Mouse (Mus musculus): ENCODE measurements around the gene Zfp94. TPM values are rescaled to one million over a fixed set of nuclear protein-coding genes. Genes with fewer than 3 reads are reported as not detected.

The Zfp94 gene
- polyA plus RNA-seq (2021; fragmentation: Nextera tagmentation) = 10.7 and 11.8 TPM in 2 replicates
- long read RNA-seq, experiment 1, partial matches to known transcripts = 3 of 20 reads
- long read RNA-seq, experiment 1, other reads (novel, unspliced or antisense) = 12 of 20 reads
- long read RNA-seq, experiment 2, transcript Zfp94-201 (5 exons, 2,529 nt) = minor isoform, 5 of 66 reads
- long read RNA-seq, experiment 2, transcript Zfp94-202 (6 exons, 2,599 nt) = major isoform, 9 of 66 reads
- long read RNA-seq, experiment 2, partial matches to known transcripts = 9 of 66 reads
- long read RNA-seq, experiment 2, other reads (novel, unspliced or antisense) = 43 of 66 reads

DNA sequence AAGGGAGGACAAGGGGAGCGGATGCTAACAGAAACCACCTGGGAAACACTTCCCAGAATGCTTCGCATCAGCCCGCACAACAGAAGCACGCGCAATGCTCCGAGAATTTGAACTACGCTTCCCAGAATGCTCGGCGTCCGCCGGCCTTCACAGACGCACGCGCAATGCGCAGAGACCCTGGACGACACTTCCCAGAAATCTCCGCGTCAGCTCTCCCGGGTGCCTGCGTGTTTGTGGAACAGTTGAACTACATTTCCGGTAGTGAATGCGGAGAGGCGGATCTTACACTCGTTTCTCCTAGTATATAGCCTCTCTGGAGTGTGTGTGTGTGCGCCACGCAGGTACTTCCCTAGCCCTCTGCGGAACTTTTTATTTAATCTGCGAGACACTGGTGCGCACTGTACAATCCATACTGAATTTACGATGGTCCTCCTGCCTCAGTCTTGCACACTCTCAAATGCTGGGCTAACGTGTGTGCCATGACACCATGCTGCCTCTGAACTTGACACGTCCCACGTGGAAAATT, at the start of gene Zfp94:
Zfp94 (minus strand) TSS at position 100 of the 526 bp plus-strand sequence.

GRCm38 (mm10) chr7:24348896-24349295, 32.4 kb upstream of the Zfp94 start, which contains the start of gene Lypd5:
Gene Lypd5 (plus strand): TSS chr7:24349196.

DNA sequence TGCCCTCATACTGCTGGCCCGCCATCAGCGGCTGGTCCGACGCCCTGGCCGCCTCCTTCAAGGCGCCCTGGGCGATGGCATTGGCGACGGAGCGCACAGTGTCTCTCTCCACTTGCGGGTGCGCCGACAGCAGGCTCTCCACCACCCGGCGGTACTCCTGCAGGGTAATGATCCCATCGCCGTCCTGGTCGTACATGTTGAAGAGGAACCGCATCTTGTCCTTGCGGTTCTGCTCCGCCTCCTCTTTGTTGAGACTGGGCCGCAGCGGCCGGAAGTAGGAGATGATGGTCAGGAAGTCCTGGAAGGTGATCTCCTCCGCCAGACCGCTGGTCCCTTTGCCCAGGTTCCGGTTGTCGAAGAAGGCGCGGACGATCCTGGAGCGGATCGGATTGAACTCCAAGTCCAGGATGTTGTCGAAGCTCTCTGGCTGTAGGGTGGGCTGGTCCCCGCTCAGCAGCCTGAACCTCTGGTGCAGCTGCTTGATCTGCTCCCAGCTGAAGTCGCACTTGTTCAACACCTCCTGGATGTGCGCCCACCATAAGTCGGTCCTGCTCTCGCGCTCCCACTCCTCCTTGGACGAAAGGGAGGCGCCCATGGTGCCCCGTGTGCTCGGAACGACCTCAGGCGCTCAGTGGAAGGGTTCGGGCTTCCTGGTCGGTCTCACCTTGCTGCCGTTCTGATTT, 17.0 kb upstream of the Zfp94 start, which contains the start of gene Tescl:
Tescl (minus strand) TSS at position 633 of the 683 bp plus-strand sequence.

GRCm38 (mm10) chr7:24300771-24301282, 15.6 kb downstream of the Zfp94 start, which contains the start of gene Zfp61:
Gene Zfp61 (minus strand): TSS chr7:24301232.

DNA sequence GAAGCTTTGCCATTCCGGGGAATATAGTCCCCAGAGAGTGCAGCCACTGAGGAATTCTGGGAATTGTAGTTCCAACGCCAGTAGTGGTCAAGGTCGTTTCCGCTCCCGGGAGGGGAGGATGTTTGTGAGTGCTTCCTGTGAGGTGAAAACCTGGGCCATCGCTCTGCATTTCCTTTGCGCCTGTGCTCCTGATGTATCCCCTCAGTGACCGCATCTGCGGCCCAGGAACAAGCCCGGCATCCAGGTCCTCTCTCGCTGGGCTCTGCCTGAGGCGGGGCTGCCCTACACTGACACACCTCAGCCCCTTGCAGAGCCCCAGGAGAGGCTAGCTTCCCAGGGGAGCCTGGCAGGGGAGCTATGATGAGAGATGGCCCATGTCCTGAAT, 46.2 kb downstream of the Zfp94 start, which contains the start of gene Zfp93:
Zfp93 (plus strand) TSS at position 133 of the 385 bp plus-strand sequence.

DNA sequence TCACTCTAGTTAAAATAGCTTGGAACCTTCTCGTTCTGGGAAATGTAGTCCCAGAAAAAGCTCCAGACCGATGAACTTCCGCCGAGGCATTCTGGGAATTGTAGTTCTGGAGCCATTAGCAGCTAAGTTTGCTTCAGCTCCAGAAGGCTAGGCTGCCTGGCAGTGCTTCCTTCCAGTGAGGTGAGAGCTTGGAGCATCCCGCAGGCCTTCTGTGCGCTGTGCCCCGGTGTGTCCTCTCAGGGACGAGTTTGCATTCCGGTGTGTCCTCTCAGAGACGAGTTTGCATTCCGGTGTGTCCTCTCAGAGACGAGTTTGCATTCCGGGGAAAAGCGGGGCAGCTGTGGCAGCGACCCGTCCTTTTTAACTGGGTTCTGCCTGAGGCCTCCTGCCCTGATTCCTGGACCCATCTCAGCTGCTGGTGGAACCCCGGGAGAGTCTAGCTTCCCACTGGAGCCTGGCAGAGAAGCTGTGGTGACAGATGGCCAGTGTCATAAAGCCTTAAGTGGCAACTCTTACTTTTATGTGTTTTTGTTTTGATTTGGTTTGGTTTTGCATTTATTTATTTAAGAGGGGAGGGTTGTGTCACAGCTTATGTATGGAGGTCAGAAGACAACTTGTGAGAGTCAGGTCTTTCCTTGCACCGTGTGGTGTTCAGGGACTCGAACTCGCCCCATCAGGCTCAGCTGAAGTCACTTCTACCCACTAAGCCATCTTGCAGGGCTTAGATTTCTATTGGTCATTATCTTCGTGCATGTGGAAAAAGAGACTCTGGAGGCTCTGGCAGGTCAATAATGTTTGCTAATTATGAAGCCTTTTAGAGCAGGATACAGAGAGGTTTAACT, 61.6 kb downstream of the Zfp94 start, which contains the start of gene Zfp108:
Zfp108 (plus strand) TSS at position 162 of the 842 bp plus-strand sequence.

Small RNA genes within 50 kb of the gene (microRNA-seq; reads per million reads assigned to microRNA genes)
- not detected for gene Gm27592

Other genes starting within 250 kb of the Zfp94 start
- 18.2 and 19.7 TPM in 2 replicates for gene Zfp180, start 234.7 kb downstream of the Zfp94 start, polyA plus RNA-seq (2021; fragmentation: Nextera tagmentation)
- gene Zfp112, start 204.4 kb downstream of the Zfp94 start, polyA plus RNA-seq (2021; fragmentation: Nextera tagmentation) = 2.3 TPM in 2 replicates
- gene Zfp235, start 182.5 kb downstream of the Zfp94 start, polyA plus RNA-seq (2021; fragmentation: Nextera tagmentation) = 11.1 and 12.1 TPM in 2 replicates
- gene Zfp114, start 141.6 kb downstream of the Zfp94 start, polyA plus RNA-seq (2021; fragmentation: Nextera tagmentation) = 0.94 and 1.2 TPM in 2 replicates
- gene Zfp111, start 105.2 kb downstream of the Zfp94 start, polyA plus RNA-seq (2021; fragmentation: Nextera tagmentation) = 1.5 and 1.8 TPM in 2 replicates
- gene Zfp109, start 79.1 kb downstream of the Zfp94 start, polyA plus RNA-seq (2021; fragmentation: Nextera tagmentation) = 3.6 and 3.8 TPM in 2 replicates
- gene Zfp108, start 61.9 kb downstream of the Zfp94 start, polyA plus RNA-seq (2021; fragmentation: Nextera tagmentation) = 2.3 and 2.5 TPM in 2 replicates
- gene Zfp93, start 46.2 kb downstream of the Zfp94 start, polyA plus RNA-seq (2021; fragmentation: Nextera tagmentation) = 6.3 and 7.2 TPM in 2 replicates
- gene Zfp61, start 15.4 kb downstream of the Zfp94 start, polyA plus RNA-seq (2021; fragmentation: Nextera tagmentation) = 12.8 and 14.5 TPM in 2 replicates
- not detected in 2 replicates for gene Tescl, start 17.3 kb upstream of the Zfp94 start, polyA plus RNA-seq (2021; fragmentation: Nextera tagmentation)
- gene Lypd5, start 32.5 kb upstream of the Zfp94 start, polyA plus RNA-seq (2021; fragmentation: Nextera tagmentation) = not detected in 2 replicates
- gene Kcnn4, start 53.6 kb upstream of the Zfp94 start, polyA plus RNA-seq (2021; fragmentation: Nextera tagmentation) = 0.72 and 1.2 TPM in 2 replicates
- 11.0 and 11.7 TPM in 2 replicates for gene Smg9, start 83.0 kb upstream of the Zfp94 start, polyA plus RNA-seq (2021; fragmentation: Nextera tagmentation)
- gene Irgc1, start 135.6 kb upstream of the Zfp94 start, polyA plus RNA-seq (2021; fragmentation: Nextera tagmentation) = not detected in 2 replicates
- 0.78 and 0.88 TPM in 2 replicates for gene Plaur, start 145.8 kb upstream of the Zfp94 start, polyA plus RNA-seq (2021; fragmentation: Nextera tagmentation)
- 4.5 and 5.0 TPM in 2 replicates for gene Cadm4, start 165.4 kb upstream of the Zfp94 start, polyA plus RNA-seq (2021; fragmentation: Nextera tagmentation)
- 91.6 and 96.3 TPM in 2 replicates for gene Zfp428, start 190.3 kb upstream of the Zfp94 start, polyA plus RNA-seq (2021; fragmentation: Nextera tagmentation)
- gene AC161166.1, start 195.8 kb upstream of the Zfp94 start, polyA plus RNA-seq (2021; fragmentation: Nextera tagmentation) = not detected in 2 replicates
- 9.7 and 10.2 TPM in 2 replicates for gene Irgq, start 214.0 kb upstream of the Zfp94 start, polyA plus RNA-seq (2021; fragmentation: Nextera tagmentation)
- not detected in 2 replicates for gene Pinlyp, start 229.5 kb upstream of the Zfp94 start, polyA plus RNA-seq (2021; fragmentation: Nextera tagmentation)
- 27.8 and 31.3 TPM in 2 replicates for gene Xrcc1, start 229.6 kb upstream of the Zfp94 start, polyA plus RNA-seq (2021; fragmentation: Nextera tagmentation)